Mouse (Mus musculus) E14TG2a.4 (cell line): ENCODE measurements around the gene Tm7sf2.

Experiments used
- CTCF ChIP-seq: conservative IDR thresholded peaks from 2 replicates; pipeline ENCODE4 v1.5.1; 2014; ENCODE audit warnings: low read length
- NANOG ChIP-seq: IDR thresholded peaks from 2 replicates; pipeline ENCODE4 v1.6.1; 2014; ENCODE audit warnings: borderline replicate concordance, low read length, mixed read lengths
- POU5F1 ChIP-seq: IDR thresholded peaks from 2 replicates; pipeline ENCODE4 v1.6.1; 2014; ENCODE audit warnings: low read length, borderline replicate concordance

- TF ChIP-seq CTCF: no peak
- no peak for TF ChIP-seq POU5F1
- TF ChIP-seq NANOG: no peak
These were observed 22.5 kb downstream of the Tm7sf2 start for GRCm38 (mm10) chr19:6045366-6046293.
